Mouse (Mus musculus) embryonic fibroblast, embryonic 13.5 days (primary cell): ENCODE data around the gene Gfod2.

Source experiments
- CTCF ChIP-seq: IDR thresholded peaks from 2 replicates; pipeline ENCODE4 v1.5.1; 2011; ENCODE audit warnings: mild to moderate bottlenecking, control low read depth, low read length, moderate library complexity, borderline replicate concordance; ENCODE audit not compliant: insufficient read depth
- POLR2A ChIP-seq: IDR thresholded peaks from 2 replicates; pipeline ENCODE4 v1.6.1; 2011; ENCODE audit warnings: low read depth, mild to moderate bottlenecking, control low read depth, low read length, moderate library complexity

GRCm38 (mm10) chr8:105804797-105805196, 46.3 kb upstream of the Gfod2 start:
- TF ChIP-seq POLR2A (no peak), CTCF (no peak)
